Mouse (Mus musculus): ENCODE measurements at regions not wholly inside any gene's neighbourhood (a gene's known extent, or its start where the extent isn't known, plus 50 kb on each side); places are given as distances from the start of the nearest gene placed in this dataset.

- no peak for DNase-seq (ENCODE audit: low read depth in 1 of 2, low spot score in 2 of 2)
Measured at GRCm38 (mm10) chr2:75476350-75476749, 182.7 kb upstream of the Hnrnpa3 start.

- DNase-seq (ENCODE audit: low read depth in 1 of 2, low spot score in 2 of 2), result no peak
Measured at GRCm38 (mm10) chr2:75477076-75477475, 182.0 kb upstream of the Hnrnpa3 start.

GRCm38 (mm10) chr2:75479546-75479945 is 179.5 kb upstream of the Hnrnpa3 start:
- no peak for DNase-seq (ENCODE audit: low read depth in 1 of 2, low spot score in 2 of 2)

GRCm38 (mm10) chr2:75481863-75482262 is 177.2 kb upstream of the Hnrnpa3 start:
- no peak for DNase-seq (ENCODE audit: low read depth in 1 of 2, low spot score in 2 of 2)

- no peak for DNase-seq (ENCODE audit: low read depth in 1 of 2, low spot score in 2 of 2)
Measured at GRCm38 (mm10) chr2:75482484-75482883, 176.6 kb upstream of the Hnrnpa3 start.

GRCm38 (mm10) chr2:75484951-75485350 is 174.1 kb upstream of the Hnrnpa3 start:
- no peak for DNase-seq (ENCODE audit: low read depth in 1 of 2, low spot score in 2 of 2)

- DNase-seq (ENCODE audit: low read depth in 1 of 2, low spot score in 2 of 2), result no peak
Measured at GRCm38 (mm10) chr2:75491150-75491549, 167.9 kb upstream of the Hnrnpa3 start.

- no peak for DNase-seq (ENCODE audit: low read depth in 1 of 2, low spot score in 2 of 2)
Measured at GRCm38 (mm10) chr2:75491789-75492500, 167.1 kb upstream of the Hnrnpa3 start.

GRCm38 (mm10) chr2:75492501-75492898 is 166.6 kb upstream of the Hnrnpa3 start:
- no peak for DNase-seq (ENCODE audit: low read depth in 1 of 2, low spot score in 2 of 2)

GRCm38 (mm10) chr2:75496606-75497240 is 162.3 kb upstream of the Hnrnpa3 start:
- DNase-seq (ENCODE audit: low read depth in 1 of 2, low spot score in 2 of 2), result no peak

- DNase-seq (ENCODE audit: low read depth in 1 of 2, low spot score in 2 of 2), result no peak
Measured at GRCm38 (mm10) chr2:75510223-75510622, 148.8 kb upstream of the Hnrnpa3 start.

GRCm38 (mm10) chr2:75512422-75513170 is 146.5 kb upstream of the Hnrnpa3 start:
- DNase-seq (ENCODE audit: low read depth in 1 of 2, low spot score in 2 of 2), result no peak

- DNase-seq (ENCODE audit: low read depth in 1 of 2, low spot score in 2 of 2), result no peak
Measured at GRCm38 (mm10) chr2:75514171-75514570, 144.9 kb upstream of the Hnrnpa3 start.

- no peak for DNase-seq (ENCODE audit: low read depth in 1 of 2, low spot score in 2 of 2)
Measured at GRCm38 (mm10) chr2:75516223-75516622, 142.8 kb upstream of the Hnrnpa3 start.

GRCm38 (mm10) chr2:75517096-75517495 is 142.0 kb upstream of the Hnrnpa3 start:
- DNase-seq (ENCODE audit: low read depth in 1 of 2, low spot score in 2 of 2), result no peak

- no peak for DNase-seq (ENCODE audit: low read depth in 1 of 2, low spot score in 2 of 2)
Measured at GRCm38 (mm10) chr2:75518607-75519006, 140.5 kb upstream of the Hnrnpa3 start.

- no peak for DNase-seq (ENCODE audit: low read depth in 1 of 2, low spot score in 2 of 2)
Measured at GRCm38 (mm10) chr2:75525562-75525961, 133.5 kb upstream of the Hnrnpa3 start.

- DNase-seq (ENCODE audit: low read depth in 1 of 2, low spot score in 2 of 2), result no peak
Measured at GRCm38 (mm10) chr2:75528706-75529105, 130.4 kb upstream of the Hnrnpa3 start.

GRCm38 (mm10) chr2:75538114-75538513 is 120.9 kb upstream of the Hnrnpa3 start:
- DNase-seq (ENCODE audit: low read depth in 1 of 2, low spot score in 2 of 2), result no peak

GRCm38 (mm10) chr2:75539726-75540125 is 119.3 kb upstream of the Hnrnpa3 start:
- DNase-seq (ENCODE audit: low read depth in 1 of 2, low spot score in 2 of 2), result no peak

GRCm38 (mm10) chr2:75542331-75542730 is 116.7 kb upstream of the Hnrnpa3 start:
- DNase-seq (ENCODE audit: low read depth in 1 of 2, low spot score in 2 of 2), result no peak

- no peak for DNase-seq (ENCODE audit: low read depth in 1 of 2, low spot score in 2 of 2)
Measured at GRCm38 (mm10) chr2:75542781-75543180, 116.3 kb upstream of the Hnrnpa3 start.

Data from monocyte, adult 2 months (primary cell).